Mouse (Mus musculus) monocyte, adult 5-6 weeks (primary cell): Measurements from ENCODE around the gene Dazap1. TPM values are rescaled to one million over a fixed set of nuclear protein-coding genes. Genes with fewer than 3 reads are reported as not detected.
"Not testable (repeated sequence)": the region's sequence is repeated elsewhere in the genome, so short reads cannot be mapped to it uniquely, and the experiment has no call there.

Source experiments
- ATAC-seq: fragments of 153-309, 156-312 bp; replicated peaks from 2 replicates; pipeline ENCODE4 v1.8.0; 2017; ENCODE audit warnings: mild to moderate bottlenecking; ENCODE audit not compliant: low TSS enrichment, insufficient number of reproducible peaks, severe bottlenecking, poor library complexity, low FRiP score
- total RNA-seq: library from RNA; stranded (forward); fragments of 200-1000, 200-491, 200-594 nt; gene quantifications from 3 replicates; pipeline ENCODE4 v1.2.3, GENCODE M21; 2017

The Dazap1 gene
- total RNA-seq, 1 experiment from 2014 or later = 92.5 TPM

- ATAC-seq = no peak
These were observed 13.4 kb upstream of the Dazap1 start for GRCm38 (mm10) chr10:80247849-80248248.

GRCm38 (mm10) chr10:80248437-80248836 is 12.8 kb upstream of the Dazap1 start:
- not testable (repeated sequence) for ATAC-seq

GRCm38 (mm10) chr10:80248971-80249640 is 12.2 kb upstream of the Dazap1 start, which contains the start of gene Ndufs7:
Gene Ndufs7, plus strand, starts transcription at chr10:80249121.
- ATAC-seq = peak; percentile 72

- no peak for ATAC-seq
These were observed 11.2 kb upstream of the Dazap1 start for GRCm38 (mm10) chr10:80250059-80250458.

- no peak for ATAC-seq
These were observed 10.7 kb upstream of the Dazap1 start for GRCm38 (mm10) chr10:80250573-80250972.

GRCm38 (mm10) chr10:80252011-80252410 is 9.3 kb upstream of the Dazap1 start:
- no peak for ATAC-seq

GRCm38 (mm10) chr10:80252493-80253274 is 8.6 kb upstream of the Dazap1 start:
- no peak for ATAC-seq

GRCm38 (mm10) chr10:80253551-80253950 is 7.7 kb upstream of the Dazap1 start:
- ATAC-seq = no peak

GRCm38 (mm10) chr10:80254331-80255297 is 6.7 kb upstream of the Dazap1 start:
- no peak for ATAC-seq

GRCm38 (mm10) chr10:80255881-80256535 is 5.3 kb upstream of the Dazap1 start:
- ATAC-seq = no peak

GRCm38 (mm10) chr10:80257936-80258335 is 3.4 kb upstream of the Dazap1 start:
- ATAC-seq = no peak

- no peak for ATAC-seq
These were observed 2.4 kb upstream of the Dazap1 start for GRCm38 (mm10) chr10:80258752-80259462.

GRCm38 (mm10) chr10:80259463-80259805 is 1.9 kb upstream of the Dazap1 start:
- no peak for ATAC-seq

GRCm38 (mm10) chr10:80259861-80260641 is 1.2 kb upstream of the Dazap1 start:
- ATAC-seq = no peak

- peak; percentile 72 for ATAC-seq
These were observed 291 bp downstream of the Dazap1 start for GRCm38 (mm10) chr10:80261585-80261968.

- ATAC-seq = no peak
These were observed 883 bp downstream of the Dazap1 start for GRCm38 (mm10) chr10:80262169-80262568.

- ATAC-seq = no peak
These were observed 1.6 kb downstream of the Dazap1 start for GRCm38 (mm10) chr10:80262776-80263365.
